Mouse (Mus musculus): ENCODE results near the gene Gm44502. TPM values are rescaled to one million over a fixed set of nuclear protein-coding genes. Genes with fewer than 3 reads are reported as not detected.
"Not testable (repeated sequence)": the region's sequence is repeated elsewhere in the genome, so short reads cannot be mapped to it uniquely, and the experiment has no call there.

Gm44502 gene
- polyA plus RNA-seq, 1 experiment from 2014 or later = 0.90 TPM

DNA sequence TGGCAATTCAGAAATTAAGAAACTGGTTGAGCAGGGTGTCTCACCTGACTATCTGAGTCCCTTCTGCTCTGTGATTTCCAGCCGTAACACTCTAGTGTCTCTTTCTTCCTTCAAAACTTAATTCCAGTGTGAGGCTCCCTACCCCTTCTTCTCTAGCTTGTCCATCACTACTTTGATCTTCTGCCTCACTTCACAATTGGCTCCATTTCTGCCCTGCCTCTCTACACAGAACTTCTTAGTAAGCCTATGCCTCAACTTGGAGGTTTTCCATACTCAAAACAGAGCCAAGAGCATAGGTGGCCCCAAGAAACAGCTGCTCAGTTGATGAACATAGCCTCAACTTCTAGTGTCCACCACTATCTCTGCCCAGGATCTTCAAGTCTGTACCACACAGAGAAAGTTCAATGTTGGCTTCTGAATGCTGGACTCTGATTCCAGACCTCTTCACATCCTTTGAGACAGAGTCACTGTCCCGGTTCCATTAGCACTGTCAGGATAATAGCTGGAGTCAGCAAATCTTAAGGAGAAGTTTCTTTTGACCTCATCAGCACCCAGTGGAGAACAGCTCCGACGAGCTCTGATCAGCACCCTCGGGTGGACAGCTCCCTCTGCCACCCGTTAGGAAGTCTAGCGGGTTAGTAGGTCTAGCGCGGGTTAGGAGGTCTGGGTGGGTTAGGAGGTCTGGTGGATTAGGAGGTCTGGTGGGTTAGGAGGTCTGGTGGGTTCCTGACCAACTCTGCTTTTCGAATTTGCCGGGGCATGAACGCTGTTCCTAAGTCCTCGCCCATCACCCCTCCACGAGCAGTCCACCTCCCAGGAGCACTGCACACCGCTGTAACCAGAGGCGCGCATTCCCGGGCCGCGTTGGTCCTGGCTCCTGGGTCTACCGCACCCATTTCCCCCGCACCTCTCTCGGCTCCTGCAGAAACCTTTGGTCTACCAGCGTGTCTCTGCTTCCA lies 23.7 kb upstream of the Gm44502 start:
- peak overlapping the region; percentile 86 for H3K4me2 ChIP-seq
- peaks cover 13% of the 10 kb centered on the region for H3K4me1 ChIP-seq
- H3K9me3 ChIP-seq = no peaks in the 10 kb centered on the region
- peaks cover 76% of the 10 kb centered on the region for H3K27me3 ChIP-seq (replicated peaks)
- ATAC-seq (ENCODE audit: extremely low read depth, insufficient number of reproducible peaks, low FRiP score, low TSS enrichment) = no peak
- 5% methylated on average over 15 of the region's 24 CpGs for WGBS
- no peak overlapping the region for H3K27ac ChIP-seq (replicated peaks)
- no peaks in the 10 kb centered on the region for H3K36me3 ChIP-seq
- H3K9ac ChIP-seq = no peak overlapping the region
- peak overlapping the region; percentile 51 for H3K4me3 ChIP-seq

DNA sequence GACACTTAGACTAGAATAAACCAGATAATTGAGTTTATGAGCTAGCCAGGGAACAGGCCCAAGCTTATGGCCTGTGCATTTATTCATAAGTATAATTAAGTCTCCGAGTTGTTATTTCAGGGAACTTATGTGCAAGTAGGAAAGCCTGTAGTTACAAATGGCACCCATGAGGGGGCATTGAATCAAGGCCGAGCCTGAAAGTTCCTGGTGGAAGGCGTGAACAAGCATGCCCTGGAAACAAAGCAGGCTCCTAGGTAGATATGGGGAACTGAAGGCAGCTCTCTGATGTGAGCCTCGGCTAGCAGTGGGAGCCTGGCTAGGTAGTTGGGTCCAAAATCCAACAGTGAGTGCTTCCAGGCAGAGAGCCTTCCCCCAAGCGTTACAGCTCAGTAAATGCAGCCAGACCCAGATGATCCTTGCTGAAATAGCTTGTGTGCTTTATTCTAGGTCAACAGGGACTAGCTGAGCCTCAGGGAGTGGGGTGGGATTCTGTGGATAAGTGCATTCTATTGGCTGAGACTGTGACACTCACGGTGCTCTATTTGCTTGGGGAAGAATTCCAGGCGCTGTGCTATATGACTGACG lies 13.1 kb upstream of the Gm44502 start:
- ATAC-seq (ENCODE audit: extremely low read depth, insufficient number of reproducible peaks, low FRiP score, low TSS enrichment) = no peak
- no peaks in the 10 kb centered on the region for H3K27me3 ChIP-seq (replicated peaks)
- H3K27ac ChIP-seq (replicated peaks) = no peak overlapping the region
- no peaks in the 10 kb centered on the region for H3K4me1 ChIP-seq
- no peaks in the 10 kb centered on the region for H3K9me3 ChIP-seq
- H3K4me2 ChIP-seq = no peak overlapping the region
- no peaks in the 10 kb centered on the region for H3K36me3 ChIP-seq
- no peak overlapping the region for H3K4me3 ChIP-seq
- 35% methylated on average over 8 of the region's 8 CpGs for WGBS
- H3K9ac ChIP-seq = no peak overlapping the region

DNA sequence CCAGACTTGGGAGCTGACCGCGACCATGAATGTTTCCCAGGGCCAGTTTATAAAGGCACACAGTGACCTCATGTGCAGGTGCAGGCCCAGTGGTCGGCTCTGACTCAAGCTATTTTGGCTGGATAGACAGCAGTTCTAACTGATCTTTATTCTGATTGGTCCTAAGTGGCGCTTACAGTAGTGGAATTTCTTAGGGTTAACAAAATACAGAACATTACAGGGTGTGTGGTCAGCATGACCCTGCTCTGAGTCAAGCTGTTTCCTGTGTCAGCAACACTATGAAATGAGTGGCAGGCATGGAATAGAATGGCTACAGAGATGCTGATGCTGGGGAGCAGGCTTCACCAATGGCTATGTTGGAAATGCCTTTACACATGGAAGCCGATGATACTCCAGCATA lies 6.4 kb upstream of the Gm44502 start:
- no peak for ATAC-seq (ENCODE audit: extremely low read depth, insufficient number of reproducible peaks, low FRiP score, low TSS enrichment)

DNA sequence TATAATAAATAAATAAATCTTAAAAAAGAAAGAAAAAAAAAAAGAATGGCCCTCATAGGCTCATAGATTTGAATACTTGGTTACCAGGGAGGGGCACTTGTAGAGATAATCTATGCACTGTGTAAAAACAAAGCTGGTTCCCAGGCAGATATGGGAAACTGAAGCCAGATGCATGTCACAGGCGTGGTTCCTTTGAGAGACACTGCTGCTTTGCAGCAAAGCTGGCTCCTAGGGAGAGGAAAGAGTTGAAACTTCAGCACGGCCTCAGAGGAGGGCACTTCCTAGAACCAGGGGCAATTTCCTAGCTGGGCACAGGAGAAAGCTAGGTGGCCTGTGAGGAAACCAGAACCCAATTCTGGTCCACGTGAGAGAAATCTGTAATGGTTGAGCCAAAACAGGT lies 4.6 kb upstream of the Gm44502 start:
- H3K4me3 ChIP-seq = no peak overlapping the region
- peaks cover 18% of the 10 kb centered on the region for H3K4me1 ChIP-seq
- no peak overlapping the region for H3K27ac ChIP-seq (replicated peaks)
- no peaks in the 10 kb centered on the region for H3K27me3 ChIP-seq (replicated peaks)
- H3K36me3 ChIP-seq = no peaks in the 10 kb centered on the region
- H3K9ac ChIP-seq = no peak overlapping the region
- H3K4me2 ChIP-seq = no peak overlapping the region
- ATAC-seq (ENCODE audit: extremely low read depth, insufficient number of reproducible peaks, low FRiP score, low TSS enrichment) = no peak
- no peaks in the 10 kb centered on the region for H3K9me3 ChIP-seq
- 69% methylated on average over 3 of the region's 3 CpGs for WGBS

More for the DNA sequence above, 6.4 kb upstream of the Gm44502 start:
- WGBS = 80% methylated on average over 5 of the region's 5 CpGs
- Histone ChIP-seq H3K9me3 (no peaks in the 10 kb centered on the region), H3K4me1 (peaks cover 11% of the 10 kb centered on the region), H3K27me3 (replicated peaks) (no peaks in the 10 kb centered on the region), H3K4me2 (no peak overlapping the region), H3K4me3 (no peak overlapping the region), H3K9ac (no peak overlapping the region), H3K36me3 (no peaks in the 10 kb centered on the region), H3K27ac (replicated peaks) (no peak overlapping the region)

DNA sequence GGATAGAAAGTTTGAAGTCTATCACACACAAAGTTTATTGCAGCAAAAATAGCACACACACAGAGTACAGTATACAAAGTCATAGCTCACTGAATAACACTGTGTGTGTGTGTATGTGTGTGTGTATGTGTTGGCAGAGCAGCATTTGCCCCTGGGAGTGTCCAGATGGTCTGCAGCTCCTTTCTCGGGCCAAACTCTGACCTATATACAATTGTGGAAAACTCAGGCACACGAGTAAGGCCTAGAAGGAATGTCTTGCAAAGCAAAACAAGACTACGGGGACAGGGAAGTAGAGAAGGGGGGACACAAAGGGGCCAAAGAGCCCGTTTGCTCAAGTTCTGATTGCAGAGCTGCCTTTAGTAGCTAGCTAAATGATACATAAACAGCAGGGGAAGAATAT lies 3.5 kb upstream of the Gm44502 start:
- WGBS = 65% methylated on average over 4 of the region's 4 CpGs
- Histone ChIP-seq H3K27ac (replicated peaks) (no peak overlapping the region), H3K4me3 (no peak overlapping the region), H3K36me3 (peaks cover 3% of the 10 kb centered on the region), H3K4me2 (no peak overlapping the region), H3K9ac (no peak overlapping the region), H3K4me1 (peaks cover 28% of the 10 kb centered on the region), H3K27me3 (replicated peaks) (no peaks in the 10 kb centered on the region), H3K9me3 (no peaks in the 10 kb centered on the region)
- ATAC-seq (ENCODE audit: extremely low read depth, insufficient number of reproducible peaks, low FRiP score, low TSS enrichment) = no peak

DNA sequence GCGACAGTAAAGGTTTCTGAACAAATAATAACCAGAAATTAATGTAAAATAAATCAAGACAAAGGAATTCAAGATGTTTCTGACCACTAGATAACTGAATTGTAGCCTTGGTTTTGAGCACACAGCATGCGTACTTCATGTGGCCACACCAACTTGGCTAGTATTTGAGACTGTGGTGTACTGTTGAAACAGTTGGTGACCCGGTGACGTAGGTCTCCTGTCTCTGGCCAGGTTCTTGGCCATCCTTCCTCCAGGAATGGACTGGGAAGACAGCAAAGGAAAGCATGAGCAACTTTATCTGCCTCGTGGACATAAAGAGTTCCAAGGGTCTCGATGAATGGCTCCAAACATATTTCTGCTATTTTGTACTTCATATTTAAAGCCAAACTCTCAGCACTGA lies 2.3 kb upstream of the Gm44502 start:
- 90% methylated on average over 6 of the region's 6 CpGs for WGBS
- no peak for ATAC-seq (ENCODE audit: extremely low read depth, insufficient number of reproducible peaks, low FRiP score, low TSS enrichment)
- no peaks in the 10 kb centered on the region for H3K9me3 ChIP-seq

DNA sequence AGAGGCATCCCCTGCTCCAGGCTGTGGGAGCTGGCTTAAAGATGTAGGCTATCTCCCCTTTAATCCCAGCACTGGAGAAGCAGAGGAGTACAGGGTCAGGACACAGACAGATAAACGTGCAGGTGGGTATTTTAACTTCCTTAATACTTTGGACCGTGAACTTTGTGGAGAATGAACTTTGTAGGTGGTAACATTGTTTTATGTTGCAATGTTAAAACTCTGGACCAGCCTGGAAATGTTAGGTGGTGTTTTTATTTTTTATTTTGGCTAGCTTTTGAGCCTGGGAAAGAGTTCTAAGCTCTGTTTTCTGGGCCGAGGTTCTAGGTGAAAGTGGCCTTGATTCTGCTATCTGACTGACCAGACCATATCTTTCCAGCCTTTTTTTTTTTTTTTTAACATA lies 1.8 kb upstream of the Gm44502 start:
- no peak overlapping the region for H3K4me2 ChIP-seq
- whole genome bisulfite sequencing = 77% methylated on average over 3 of the region's 3 CpGs
- no peaks in the 10 kb centered on the region for H3K9me3 ChIP-seq
- peaks cover 36% of the 10 kb centered on the region for H3K4me1 ChIP-seq
- no peak overlapping the region for H3K4me3 ChIP-seq
- H3K27ac ChIP-seq (replicated peaks) = no peak overlapping the region
- no peak for ATAC-seq (ENCODE audit: extremely low read depth, insufficient number of reproducible peaks, low FRiP score, low TSS enrichment)
- H3K27me3 ChIP-seq (replicated peaks) = no peaks in the 10 kb centered on the region
- H3K36me3 ChIP-seq = peaks cover 20% of the 10 kb centered on the region
- 0 out of 2 replicates have a peak overlapping the region, but pooled peaks have one; percentile 17 for H3K9ac ChIP-seq

More for the DNA sequence above, 2.3 kb upstream of the Gm44502 start:
- H3K27me3 ChIP-seq (replicated peaks) = no peaks in the 10 kb centered on the region
- H3K4me3 ChIP-seq = no peak overlapping the region
- H3K4me1 ChIP-seq = peaks cover 30% of the 10 kb centered on the region
- no peak overlapping the region for H3K27ac ChIP-seq (replicated peaks)
- no peak overlapping the region for H3K9ac ChIP-seq
- peaks cover 15% of the 10 kb centered on the region for H3K36me3 ChIP-seq
- H3K4me2 ChIP-seq = no peak overlapping the region

DNA sequence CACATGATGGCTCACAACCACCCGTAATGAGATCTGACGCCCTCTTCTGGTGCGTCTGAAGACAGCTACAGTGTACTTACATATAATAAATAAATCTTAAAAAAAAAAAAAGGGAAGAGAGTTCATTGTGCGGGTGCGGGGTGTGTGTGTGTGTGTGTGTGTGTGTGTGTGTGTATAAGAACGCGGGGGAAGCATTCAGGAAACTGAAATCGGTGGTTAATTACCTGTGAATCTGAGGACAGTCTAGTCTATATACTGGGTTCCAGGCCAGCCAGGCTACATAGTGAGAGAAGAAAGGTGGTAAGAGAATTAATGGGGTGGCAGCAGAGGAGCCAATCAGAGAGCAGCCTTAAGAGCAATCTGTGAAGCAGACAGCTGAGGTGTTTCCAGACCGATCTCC lies 1.3 kb upstream of the Gm44502 start:
- Histone ChIP-seq H3K9ac (0 out of 2 replicates have a peak overlapping the region, but pooled peaks have one; percentile 17), H3K36me3 (peaks cover 24% of the 10 kb centered on the region), H3K4me1 (peaks cover 41% of the 10 kb centered on the region), H3K4me2 (peak overlapping the region; percentile 93; the same call in 1 of the 2 replicates), H3K4me3 (peak overlapping the region; percentile 78; the same call in 1 of the 2 replicates)
- ATAC-seq (ENCODE audit: extremely low read depth, insufficient number of reproducible peaks, low FRiP score, low TSS enrichment); H3K9me3 ChIP-seq; H3K27ac ChIP-seq (replicated peaks); H3K27me3 ChIP-seq (replicated peaks): not testable (repeated sequence)
- 76% methylated on average over 9 of the region's 9 CpGs for WGBS

DNA sequence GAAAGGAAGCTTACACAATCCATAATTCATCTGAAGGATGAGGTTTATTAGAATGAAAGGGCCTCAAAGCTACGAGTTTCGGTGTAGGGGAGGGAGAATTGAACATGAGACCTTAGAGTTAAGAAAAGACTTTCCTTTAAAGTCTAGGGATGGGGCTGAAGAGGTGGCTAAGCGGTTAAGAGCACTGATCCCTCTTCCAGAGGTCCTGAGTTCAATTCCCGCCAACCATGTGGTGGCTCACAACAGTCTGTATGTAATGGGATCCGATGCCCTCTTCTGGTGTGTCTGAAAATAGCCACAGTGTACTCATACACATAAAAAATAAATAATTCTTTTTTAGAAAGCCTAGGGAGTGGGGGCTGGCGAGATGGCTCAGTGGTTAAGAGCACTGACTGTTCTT lies 845 bp upstream of the Gm44502 start:
- H3K27me3 ChIP-seq (replicated peaks) = no peaks in the 10 kb centered on the region
- H3K9ac ChIP-seq = peak overlapping the region; percentile 87
- WGBS = 38% methylated on average over 6 of the region's 6 CpGs
- peak overlapping the region; percentile 78 for H3K4me3 ChIP-seq
- ATAC-seq (ENCODE audit: extremely low read depth, insufficient number of reproducible peaks, low FRiP score, low TSS enrichment) = no peak
- H3K36me3 ChIP-seq = peaks cover 24% of the 10 kb centered on the region
- H3K4me1 ChIP-seq = peaks cover 45% of the 10 kb centered on the region
- H3K4me2 ChIP-seq = peak overlapping the region; percentile 93
- H3K9me3 ChIP-seq = no peaks in the 10 kb centered on the region
- H3K27ac ChIP-seq (replicated peaks) = peak overlapping the region; percentile 98

DNA sequence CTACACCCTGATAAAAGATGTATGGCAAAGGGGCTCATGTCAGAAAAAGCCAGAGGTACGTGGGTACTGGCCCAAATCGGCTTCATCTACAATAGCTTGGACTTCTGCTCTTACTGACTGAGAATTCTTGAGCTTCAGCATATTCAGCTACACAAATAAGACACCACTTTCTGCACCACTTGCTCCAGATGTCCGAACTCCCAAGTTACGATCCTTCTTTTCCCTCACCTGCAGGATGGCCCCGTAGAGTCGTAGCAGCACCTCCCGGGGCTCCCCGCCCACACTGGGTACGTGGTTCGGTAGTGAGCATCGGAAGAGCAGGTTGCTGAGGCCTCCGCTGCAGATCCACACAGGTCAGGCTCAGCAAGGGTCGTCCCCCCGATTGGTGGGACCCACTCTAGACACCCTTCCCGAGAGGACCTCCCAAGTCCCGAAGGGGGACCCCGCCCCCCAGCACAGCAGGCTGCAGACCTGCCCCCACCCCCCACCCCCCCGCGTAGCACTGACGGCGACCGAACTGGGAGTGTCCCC lies 610 bp downstream of the Gm44502 start:
- 4% methylated on average over 22 of the region's 22 CpGs for WGBS
- ATAC-seq (ENCODE audit: extremely low read depth, insufficient number of reproducible peaks, low FRiP score, low TSS enrichment) = 0 out of 2 replicates have a peak, but pooled peaks have one; percentile 15

DNA sequence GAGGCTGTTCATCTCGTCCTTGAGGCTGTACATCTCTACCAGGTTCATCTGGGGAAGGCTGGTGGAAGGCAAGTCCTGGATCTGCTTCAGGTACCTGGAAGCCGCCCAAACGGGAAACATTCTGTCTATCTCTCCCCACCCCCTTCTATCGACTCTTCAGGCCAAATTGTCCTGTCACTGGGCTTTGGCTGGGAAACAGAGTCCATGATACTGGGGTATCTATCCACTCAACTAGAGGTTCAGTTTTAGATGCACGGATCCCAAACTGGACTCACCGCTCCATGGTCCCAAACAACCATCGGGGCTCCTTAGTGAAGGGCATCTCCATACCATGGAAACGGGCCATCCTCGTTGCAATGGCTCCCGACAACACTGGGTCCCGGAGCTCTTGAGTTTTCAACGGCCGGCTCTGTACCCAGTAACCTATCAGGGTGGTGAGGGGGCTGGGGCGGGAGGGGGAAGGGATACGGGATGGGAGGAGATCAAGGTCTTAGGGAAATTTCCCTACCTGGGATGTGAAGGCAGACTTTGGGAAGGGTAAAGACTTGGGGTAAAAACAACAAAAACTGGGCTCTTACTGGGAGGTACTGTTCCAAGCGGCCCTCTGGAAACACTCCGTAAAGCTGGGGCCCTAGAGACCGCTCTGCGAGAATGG lies 1.2 kb downstream of the Gm44502 start:
- peak overlapping the region; percentile 78 for H3K4me3 ChIP-seq
- peak overlapping the region; percentile 87 for H3K9ac ChIP-seq
- ATAC-seq (ENCODE audit: extremely low read depth, insufficient number of reproducible peaks, low FRiP score, low TSS enrichment) = no peak
- 75% methylated on average over 19 of the region's 19 CpGs for whole genome bisulfite sequencing
- H3K27ac ChIP-seq (replicated peaks) = peak overlapping the region; percentile 98; the same call in 1 of the 2 replicates
- no peaks in the 10 kb centered on the region for H3K9me3 ChIP-seq
- H3K36me3 ChIP-seq = peaks cover 39% of the 10 kb centered on the region
- no peaks in the 10 kb centered on the region for H3K27me3 ChIP-seq (replicated peaks)
- peak overlapping the region; percentile 93 for H3K4me2 ChIP-seq
- H3K4me1 ChIP-seq = peaks cover 60% of the 10 kb centered on the region

More for the DNA sequence above, 610 bp downstream of the Gm44502 start:
- Histone ChIP-seq H3K4me3 (peak overlapping the region; percentile 78), H3K27me3 (replicated peaks) (no peaks in the 10 kb centered on the region), H3K9ac (peak overlapping the region; percentile 87), H3K4me2 (peak overlapping the region; percentile 93), H3K36me3 (peaks cover 32% of the 10 kb centered on the region), H3K9me3 (no peaks in the 10 kb centered on the region), H3K27ac (replicated peaks) (peak overlapping the region; percentile 98), H3K4me1 (peaks cover 54% of the 10 kb centered on the region)
